Mouse (Mus musculus): ENCODE results near the gene Asb6.

The Asb6 gene

DNA sequence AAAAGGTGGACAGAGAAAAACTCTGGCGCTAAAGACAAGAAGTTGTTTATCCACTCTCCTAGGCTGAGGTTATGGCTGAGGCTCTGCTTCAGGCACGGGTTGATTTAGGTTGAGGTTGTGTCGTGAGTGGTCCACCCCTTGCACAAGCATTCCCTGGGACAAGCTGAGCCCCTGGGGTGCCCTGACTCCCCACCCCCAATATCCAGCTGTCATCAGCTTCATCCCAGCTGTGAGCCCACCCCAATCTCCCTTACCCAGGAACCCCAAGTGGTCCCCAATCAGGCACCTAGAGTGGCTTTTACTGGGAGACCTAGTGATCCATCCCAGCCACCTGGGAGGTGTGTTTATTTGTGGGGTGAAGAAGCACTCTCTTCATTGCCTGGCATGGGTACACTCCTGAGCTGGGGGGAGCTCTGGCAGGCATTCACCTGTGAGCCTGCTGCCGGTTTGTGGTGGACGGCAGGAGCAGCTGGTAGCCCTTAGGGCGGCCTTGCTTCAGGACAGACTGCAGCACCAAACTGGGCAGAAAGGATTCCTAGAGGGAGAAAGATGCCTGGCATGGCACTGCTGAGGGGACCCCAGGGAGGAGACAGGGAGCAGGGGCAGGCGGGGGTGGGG is 34.8 kb downstream of the Asb6 start:
- DNase-seq, result no peak

- DNase-seq, result peak; percentile 97
These were observed 35.7 kb downstream of the Asb6 start for GRCm38 (mm10) chr2:30794179-30795108.

GRCm38 (mm10) chr2:30792061-30792460 is 38.1 kb downstream of the Asb6 start:
- DNase-seq, result no peak

- no peak for DNase-seq
These were observed 42.7 kb downstream of the Asb6 start for GRCm38 (mm10) chr2:30787466-30787865.

GRCm38 (mm10) chr2:30784078-30784994 is 45.8 kb downstream of the Asb6 start:
- DNase-seq, result peak; percentile 91

DNA sequence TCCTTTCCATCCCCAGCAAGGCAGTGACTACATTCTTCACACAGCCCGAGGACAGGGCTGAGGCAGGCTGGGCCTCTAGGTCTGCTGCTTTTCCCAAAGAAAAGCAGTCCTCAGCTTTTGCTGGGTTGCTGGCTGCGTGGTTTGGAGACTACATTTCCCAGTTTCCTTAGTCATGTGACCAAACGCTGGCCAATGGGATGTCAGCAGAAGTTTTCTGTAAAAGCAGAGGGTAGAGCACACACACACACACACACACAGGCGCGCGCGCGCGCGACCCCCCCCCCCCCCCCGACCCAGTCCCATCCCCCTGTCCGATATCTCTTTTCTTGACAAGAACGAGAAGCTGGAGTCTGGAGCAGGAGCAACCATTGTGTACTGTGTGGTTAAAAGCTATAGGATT is 46.8 kb downstream of the Asb6 start:
- DNase-seq, result peak; percentile 87

DNA sequence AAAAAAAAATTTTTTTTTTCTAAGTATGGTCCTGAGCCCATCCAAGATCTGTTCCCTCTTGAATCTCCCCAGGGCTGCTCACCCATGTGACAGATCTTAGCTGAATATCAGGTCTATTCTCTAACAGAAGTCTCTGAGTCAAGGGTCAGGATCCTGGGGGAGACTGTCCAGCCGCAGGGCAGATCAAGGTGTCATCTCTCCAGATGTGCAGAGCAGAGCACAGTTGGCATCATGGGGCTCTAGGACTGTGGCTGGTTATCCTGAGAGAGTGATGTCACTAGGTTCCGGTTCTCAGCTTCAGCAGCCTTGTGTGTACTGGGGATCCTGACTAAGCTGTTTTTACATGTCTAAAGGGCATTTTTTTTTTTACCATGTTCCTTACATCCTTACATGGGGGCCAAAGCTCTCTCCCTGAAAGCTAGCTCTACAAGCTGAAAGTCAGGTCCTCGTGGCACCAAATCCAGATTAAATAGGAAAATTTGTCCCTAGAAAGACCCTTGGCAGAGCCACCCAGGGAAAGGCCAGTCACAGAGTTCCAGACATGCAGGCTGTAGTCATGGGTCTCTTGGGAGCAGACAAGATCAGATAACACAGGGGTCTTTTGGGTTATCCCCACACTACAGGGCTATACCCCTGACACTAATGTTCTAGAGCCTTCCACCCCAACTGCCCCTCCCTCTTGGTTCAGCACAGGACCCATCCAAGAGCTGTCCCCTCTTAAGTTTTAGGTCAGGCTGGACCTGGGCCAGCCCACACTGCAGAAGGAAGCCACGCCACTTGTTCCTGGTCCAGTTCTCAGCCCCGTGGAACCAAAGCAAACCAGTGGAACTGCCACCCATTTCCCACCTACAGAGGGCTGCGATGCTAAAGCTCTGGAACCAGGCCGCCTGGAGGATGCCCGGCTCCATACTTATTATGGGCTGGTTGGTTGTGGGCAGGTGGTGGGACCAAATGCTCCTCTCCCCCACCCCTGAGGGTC is 47.5 kb downstream of the Asb6 start:
- no peak for DNase-seq

DNA sequence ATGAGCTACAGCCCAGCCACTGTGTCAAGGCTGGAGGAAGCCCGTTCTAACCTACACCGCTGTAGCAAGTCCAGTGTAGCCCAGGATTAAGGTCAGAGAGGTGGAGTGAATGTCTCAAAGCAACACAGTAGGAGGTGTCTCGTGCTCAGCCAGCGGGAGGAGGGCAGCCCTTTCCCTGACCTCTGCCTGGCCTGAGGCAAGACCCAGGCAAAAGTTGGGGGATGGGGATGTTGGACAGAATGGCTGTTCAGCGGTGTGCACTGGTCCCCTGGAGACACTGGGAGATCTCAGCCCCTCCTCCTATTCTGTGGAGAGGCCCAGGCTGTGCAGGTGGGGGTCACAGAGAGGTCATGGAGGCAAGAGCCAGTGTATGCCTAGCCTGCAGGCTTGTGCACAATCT is 50.9 kb downstream of the Asb6 start:
- peak; percentile 62 for DNase-seq

GRCm38 (mm10) chr2:30778235-30778634 is 51.9 kb downstream of the Asb6 start:
- no peak for DNase-seq

GRCm38 (mm10) chr2:30777266-30777665 is 52.9 kb downstream of the Asb6 start:
- no peak for DNase-seq

GRCm38 (mm10) chr2:30775955-30776354 is 54.2 kb downstream of the Asb6 start:
- no peak for DNase-seq

- DNase-seq, result no peak
These were observed 56.7 kb downstream of the Asb6 start for GRCm38 (mm10) chr2:30773313-30774005.
